Mouse (Mus musculus): ENCODE results near the gene Gm36210.

GRCm38 (mm10) chr7:4853613-4854012, 52.7 kb downstream of the Gm36210 start:
- no peak for TF ChIP-seq CTCF (IDR thresholded peaks at IDR 0.05; ENCODE audit: control insufficient read depth, insufficient read depth, insufficient read length)
- TF ChIP-seq USF1 (IDR thresholded peaks at IDR 0.05; ENCODE audit: low read depth): no peak
- no peak for TF ChIP-seq MYOG (IDR thresholded peaks at IDR 0.05; ENCODE audit: control insufficient read depth, extremely low read depth, insufficient read length)
- TF ChIP-seq MAX (IDR thresholded peaks at IDR 0.05): no peak
- no peak for TF ChIP-seq FOSL1 (IDR thresholded peaks at IDR 0.05; ENCODE audit: insufficient read depth, low read length, poor library complexity, severe bottlenecking)
- TF ChIP-seq CEBPB (IDR thresholded peaks at IDR 0.05; ENCODE audit: low read depth): no peak
- no peak for TF ChIP-seq MYOD1 (IDR thresholded peaks at IDR 0.05; ENCODE audit: control insufficient read depth, insufficient read length, low read depth)

Measured in C2C12 (cell line).